Mouse (Mus musculus): ENCODE results near the gene Pclo.
"Not testable (repeated sequence)": the region's sequence is repeated elsewhere in the genome, so short reads cannot be mapped to it uniquely, and the experiment has no call there.

Pclo gene

DNA sequence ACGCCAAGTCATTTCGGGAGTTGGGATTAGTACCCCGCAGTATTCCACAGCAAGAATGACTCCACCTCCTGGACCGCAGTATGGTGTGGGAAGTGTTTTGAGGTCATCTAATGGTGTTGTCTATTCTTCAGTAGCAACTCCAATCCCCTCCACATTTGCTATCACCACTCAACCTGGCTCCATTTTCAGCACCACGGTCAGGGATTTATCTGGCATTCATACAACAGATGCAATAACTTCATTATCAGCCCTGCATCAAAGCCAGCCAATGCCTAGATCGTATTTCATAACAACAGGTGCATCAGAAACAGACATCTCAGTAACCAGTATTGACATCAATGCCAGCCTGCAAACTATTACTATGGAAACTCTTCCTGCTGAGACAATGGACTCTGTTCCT, 165.7 kb downstream of the Pclo start:
- no peak for DNase-seq (ENCODE audit: low spot score in 2 of 2)

DNA sequence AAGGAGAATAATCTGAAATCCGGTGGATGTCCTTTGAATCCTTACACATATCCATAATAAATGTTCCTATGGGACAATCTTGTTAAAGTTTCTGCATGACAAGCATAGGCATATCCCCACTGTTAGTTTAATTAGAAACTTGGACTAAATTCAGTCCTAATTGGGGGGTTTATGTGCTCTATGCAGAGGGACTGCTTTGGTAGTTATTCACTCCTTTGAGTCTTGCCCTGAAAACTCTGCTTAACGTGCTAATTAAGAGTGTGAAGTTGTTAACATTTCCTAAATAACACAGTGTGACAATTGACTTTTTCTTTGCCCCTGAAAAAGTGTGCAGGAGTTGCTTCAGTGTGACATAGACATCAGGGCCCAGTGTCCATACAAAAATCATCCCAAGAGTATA, 177.3 kb downstream of the Pclo start:
- no peak for DNase-seq (ENCODE audit: low spot score in 2 of 2)

DNA sequence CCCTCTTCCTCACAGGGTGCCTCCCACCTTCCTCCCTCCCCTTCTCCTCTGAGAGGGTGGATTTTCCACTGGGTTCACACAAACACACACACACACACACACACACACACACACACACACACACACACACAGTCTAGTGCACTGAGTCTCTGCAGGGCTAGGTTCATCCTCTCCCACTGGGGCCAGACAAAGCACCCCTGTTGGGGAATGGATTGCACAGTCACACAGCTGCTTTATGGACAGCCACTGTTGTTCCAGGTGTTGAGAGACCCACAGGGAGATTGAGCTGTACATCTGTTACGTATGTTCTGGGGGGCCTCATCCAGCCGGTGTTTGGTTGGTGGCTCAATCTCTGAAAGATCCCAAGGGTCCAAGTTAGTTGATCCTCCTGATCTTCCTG, 182.0 kb downstream of the Pclo start:
- no peak for DNase-seq (ENCODE audit: low spot score in 2 of 2)

DNA sequence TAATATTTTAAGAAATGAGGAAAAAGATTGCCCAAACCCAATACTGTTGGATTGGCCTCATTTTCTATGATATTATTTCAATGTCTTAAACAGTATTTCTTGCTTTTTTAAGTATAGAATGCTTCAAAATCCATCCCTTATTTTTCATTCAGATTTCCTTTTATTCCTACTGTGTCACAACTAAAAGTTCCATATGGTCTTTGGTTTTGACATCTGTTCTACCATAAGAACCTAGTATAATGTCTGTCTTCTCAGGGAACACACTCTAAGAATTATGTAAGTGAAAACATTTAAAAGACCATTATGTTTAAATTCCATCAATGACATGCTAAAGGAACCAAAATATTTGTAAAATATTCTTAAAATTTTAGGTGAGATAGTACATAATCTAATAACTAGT, 186.2 kb downstream of the Pclo start:
- DNase-seq (ENCODE audit: low spot score in 2 of 2), result no peak

DNA sequence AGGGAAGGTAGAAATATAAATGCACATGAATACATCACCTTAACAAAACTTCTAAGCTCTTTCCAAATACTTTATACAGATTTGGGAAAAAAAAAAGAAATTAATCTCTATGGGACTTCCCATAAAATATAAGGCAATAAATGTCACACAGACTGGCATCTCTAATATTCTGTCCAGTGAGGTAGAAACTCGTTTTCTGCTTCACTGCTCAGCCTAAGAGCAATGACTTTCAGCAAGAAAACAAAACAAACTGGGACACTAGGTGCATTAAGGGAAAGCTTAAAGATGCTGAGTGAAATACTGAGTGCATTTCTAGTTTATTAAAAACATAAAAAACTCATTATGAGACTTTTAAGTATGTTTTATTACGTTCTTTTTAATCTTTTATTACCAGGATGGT, 190.7 kb downstream of the Pclo start:
- no peak for DNase-seq (ENCODE audit: low spot score in 2 of 2)

DNA sequence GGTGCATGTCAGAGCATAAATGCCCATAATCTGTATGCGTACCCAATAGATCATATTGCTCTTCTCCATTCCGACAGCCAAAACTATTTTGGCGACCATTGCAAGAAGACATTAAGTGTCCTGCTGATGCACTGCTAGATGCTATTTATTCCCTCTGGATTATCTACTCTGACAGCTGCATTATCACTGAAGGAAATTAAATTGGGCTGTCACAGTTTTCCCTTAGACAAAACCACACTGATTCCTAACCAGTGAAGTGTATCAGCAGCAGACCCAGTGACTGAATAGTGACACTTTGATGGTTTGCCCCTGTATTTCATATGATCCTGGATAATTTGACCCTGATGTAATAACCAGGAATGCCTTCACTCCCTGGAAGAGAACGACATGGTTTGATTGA, 192.6 kb downstream of the Pclo start:
- no peak for DNase-seq (ENCODE audit: low spot score in 2 of 2)

DNA sequence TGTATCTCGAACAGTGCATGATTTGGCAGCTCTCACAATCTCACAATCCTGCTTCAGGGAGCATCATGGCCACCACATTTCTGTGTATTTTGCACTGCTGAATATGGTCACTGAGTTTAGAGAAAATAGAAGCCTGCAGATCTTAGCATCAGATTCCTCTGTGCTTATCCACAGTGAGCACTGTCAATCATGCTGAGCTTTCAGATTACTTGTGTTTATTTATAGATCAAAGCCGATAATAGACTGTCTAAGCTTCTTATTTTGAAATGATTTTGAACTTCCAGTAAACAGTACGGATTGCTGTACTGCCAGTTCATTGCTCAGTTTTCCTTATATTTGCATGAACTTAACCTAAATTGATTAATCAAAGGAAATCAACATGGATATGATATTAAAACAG, 208.9 kb downstream of the Pclo start:
- DNase-seq (ENCODE audit: low spot score in 2 of 2), result no peak

DNA sequence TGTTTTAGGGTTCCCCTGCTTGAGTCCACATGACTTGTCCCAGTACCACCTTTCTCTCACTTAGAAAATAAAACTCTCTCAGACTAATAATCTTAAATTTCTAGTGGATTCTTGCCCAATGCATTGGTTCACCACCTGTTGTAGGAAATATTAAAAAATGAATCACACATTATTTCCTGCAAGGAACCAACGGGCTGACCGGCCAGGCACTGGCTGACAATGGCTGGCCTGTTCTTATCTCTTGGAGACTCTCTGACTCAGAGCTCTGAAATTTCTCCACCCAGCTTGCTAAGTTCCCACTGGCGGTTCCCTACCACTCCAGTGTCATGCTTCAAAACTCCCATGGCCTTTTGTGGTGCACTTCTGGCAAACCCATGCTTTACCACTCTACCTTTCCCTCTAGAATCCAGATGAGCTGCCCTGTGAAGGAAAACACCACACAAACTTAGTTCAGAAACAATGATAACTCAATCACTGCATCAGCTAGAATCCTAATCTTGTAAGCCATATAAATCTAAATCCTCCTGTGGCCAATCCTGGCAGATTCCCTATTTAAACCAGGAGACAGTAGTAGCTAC, 214.0 kb downstream of the Pclo start:
- no peak for DNase-seq (ENCODE audit: low spot score in 2 of 2)

DNA sequence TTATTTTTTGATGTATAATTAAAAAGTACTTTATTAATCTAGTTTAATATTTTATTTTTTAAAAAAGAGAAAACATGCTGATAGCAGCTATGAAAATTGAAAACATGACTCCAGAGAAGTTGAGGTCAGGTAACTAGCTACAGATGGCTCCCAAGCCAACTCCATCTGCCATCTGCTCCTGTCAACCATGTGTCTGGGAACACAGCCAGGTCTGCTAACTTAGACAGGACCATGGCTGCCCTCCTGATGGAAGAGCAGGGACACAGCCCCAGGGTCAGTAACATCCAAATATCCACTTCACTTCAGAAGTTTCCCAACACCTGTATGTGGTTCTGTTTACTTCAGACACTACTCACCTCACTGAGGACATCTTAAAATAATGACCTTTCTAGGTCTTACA, 236.2 kb downstream of the Pclo start:
- no peak for DNase-seq (ENCODE audit: low spot score in 2 of 2)

DNA sequence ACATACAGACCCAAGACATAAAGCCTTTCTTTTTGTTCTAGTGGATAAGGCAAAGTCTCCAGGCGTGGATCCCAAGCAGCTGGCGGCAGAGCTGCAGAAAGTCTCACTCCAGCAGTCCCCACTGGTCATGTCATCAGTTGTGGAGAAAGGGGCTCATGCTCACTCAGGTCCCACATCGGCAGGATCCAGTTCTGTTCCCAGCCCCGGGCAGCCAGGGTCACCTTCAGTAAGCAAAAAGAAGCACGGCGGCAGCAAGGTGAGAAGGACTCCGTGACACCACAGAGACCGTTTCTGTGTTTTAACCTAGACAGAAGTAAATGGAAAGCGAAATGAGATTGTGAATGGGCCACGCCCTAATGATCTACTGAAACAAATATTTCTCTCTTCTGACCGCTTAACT, 252.0 kb downstream of the Pclo start:
- DNase-seq (ENCODE audit: low spot score in 2 of 2), result no peak

DNA sequence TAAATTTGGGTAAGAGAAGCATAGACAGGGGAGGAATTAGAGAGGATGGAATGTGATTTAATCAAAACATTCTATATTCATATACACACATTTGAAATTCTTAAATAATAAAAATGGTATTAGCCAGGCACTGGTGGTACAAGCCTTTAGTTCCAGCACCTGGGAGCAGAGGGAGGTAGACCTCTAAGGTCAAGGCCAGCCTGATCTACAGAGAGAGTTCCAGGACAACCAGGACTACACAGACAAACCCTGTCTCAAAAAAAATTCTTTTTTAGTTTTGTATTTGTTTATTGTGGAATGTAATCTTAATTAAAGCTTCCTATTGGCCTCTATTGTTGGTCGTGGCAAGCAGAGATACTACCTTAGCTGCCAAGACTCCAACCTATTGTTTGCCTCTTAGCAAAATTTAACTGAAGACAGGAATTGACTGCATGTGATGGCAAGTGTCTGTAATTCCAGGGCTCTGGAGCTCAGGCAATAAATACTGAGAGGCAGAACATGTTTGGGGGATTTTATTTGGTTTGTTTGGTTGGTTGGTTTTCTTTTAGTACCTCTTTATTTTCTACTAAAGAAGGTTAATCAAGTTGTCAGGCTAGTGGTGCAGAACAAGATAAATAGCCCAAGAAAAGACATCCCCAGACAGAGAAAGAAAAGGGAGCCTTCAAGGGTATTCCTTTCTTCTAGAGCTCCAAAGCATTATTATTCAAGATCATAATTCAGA, 267.8 kb downstream of the Pclo start:
- no peak for DNase-seq (ENCODE audit: low spot score in 2 of 2)

DNA sequence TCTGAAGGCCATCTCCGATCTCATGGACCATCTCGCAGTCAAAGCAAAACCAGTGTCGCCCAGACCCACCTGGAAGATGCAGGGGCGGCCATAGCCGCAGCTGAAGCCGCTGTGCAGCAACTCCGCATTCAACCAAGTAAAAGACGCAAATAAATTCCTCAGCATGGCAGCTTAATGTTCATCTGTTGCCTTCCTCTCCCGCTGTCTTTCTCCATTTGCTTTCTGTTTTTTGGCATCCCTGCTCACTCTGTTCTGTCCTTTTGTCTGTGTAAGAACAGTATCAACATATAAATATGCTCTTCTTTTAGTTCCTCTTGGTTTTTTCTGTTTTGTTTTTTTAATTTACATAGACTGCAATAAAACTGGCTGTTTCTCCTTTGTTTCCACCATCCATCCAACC, 279.2 kb downstream of the Pclo start:
- DNase-seq (ENCODE audit: low spot score in 2 of 2), result no peak

DNA sequence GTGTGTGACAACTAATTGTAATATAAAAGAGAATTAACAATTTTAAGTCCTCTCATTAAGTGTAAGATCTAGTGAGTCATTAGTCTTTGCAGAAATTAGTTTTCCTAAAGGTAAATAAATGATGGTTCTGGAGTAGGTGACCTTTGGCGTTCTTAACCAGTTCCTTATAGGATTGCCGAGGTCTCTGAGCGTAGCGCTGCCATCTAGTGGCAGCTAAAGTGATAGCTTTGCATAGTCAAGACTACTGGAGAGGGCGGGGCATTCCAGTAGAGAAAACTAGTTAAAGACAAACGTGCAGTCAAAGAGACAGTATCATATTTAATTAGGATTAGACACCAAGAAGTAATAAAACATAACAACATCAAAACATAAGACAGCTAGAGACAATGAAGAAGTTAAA, 292.4 kb downstream of the Pclo start:
- no peak for DNase-seq (ENCODE audit: low spot score in 2 of 2)

DNA sequence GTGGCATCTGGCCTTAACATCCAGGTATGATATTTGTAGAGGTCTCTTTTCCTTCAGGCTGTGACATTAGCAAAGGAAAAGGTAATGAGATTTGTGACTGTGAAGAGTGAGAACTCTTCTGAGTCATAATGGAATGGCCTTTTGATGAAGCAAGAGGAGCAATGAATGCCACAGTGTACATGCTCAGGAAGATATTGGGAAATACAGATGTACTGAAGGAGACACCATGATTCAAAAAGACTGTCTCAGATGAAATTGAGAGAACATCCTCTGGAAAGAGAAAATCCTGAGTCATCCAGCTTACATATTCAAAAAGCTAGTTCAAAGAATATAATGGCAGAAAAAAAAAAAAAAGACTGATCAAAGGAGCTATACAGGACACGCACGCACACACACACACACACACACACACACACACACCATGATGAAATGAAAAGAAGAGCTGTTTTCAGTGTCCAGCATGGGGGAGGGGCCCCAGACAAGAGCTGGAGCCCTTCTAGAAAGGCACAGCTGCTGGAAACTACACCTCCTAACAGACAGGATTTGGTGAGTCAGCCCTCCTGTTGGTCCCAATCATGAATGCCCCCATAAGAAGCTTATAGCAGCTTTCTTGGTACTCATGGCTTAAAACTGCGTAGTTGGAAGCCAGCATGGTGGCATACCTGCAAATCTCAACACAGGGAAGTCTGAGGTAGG, 318.6 kb downstream of the Pclo start:
- no peak for DNase-seq (ENCODE audit: low spot score in 2 of 2)

DNA sequence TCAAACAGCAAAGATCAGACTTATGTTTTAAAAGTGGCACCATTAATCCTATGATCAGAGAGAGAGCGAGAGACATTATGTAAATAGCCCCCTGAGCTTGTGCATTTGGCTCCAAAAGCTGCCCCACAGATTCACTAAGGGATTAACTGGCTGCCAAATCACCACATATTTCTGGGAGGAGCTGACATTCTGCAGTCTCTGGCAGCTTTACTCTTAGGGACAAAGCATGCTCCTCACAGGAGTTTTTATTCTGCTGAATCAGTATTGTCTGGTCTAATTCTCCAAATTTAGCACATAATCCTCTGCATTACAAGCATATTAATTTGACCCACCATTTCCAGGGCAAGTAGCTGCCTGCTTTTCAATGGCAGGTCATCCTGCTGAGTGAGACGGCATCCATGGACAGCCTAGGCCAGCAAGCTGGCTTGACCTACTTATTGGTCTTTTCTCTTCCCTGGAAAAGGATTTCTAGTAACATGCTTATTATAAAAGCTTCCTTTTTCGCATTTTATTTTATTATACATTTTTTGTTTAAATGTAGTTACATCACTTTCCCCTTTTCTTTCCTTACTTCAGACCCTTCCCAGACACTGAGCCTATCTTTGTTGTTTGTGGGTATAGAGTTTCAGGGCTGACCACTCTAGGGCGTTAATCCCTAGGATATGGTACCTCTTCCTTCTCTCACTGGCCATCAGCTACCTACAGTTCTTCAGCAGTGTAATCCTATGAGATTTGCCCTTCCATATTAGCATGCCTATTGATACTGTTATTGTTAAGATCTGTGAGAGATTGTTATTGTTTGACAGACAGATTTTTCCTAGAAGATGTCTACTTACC, 319.7 kb downstream of the Pclo start:
- no peak for DNase-seq (ENCODE audit: low spot score in 2 of 2)

DNA sequence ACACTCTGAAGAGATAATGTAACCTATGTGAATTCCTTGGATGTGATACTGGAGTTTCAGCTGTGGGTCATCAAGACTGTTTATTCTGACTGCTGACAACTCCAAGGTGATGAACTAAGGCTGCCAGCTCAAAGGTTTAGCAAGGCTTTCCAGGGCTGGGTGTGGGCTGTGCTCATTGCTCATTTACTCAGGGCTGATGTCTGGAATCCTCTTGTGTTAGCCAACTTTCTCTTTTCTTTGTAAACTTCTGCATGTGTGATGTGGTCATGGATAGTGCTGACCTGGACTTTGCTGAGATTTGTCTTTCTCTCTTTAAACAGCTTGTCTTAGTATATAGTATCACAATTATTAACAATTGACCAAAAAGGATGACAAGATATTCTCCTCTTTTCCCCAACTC, 338.9 kb downstream of the Pclo start:
- no peak for DNase-seq (ENCODE audit: low spot score in 2 of 2)

DNA sequence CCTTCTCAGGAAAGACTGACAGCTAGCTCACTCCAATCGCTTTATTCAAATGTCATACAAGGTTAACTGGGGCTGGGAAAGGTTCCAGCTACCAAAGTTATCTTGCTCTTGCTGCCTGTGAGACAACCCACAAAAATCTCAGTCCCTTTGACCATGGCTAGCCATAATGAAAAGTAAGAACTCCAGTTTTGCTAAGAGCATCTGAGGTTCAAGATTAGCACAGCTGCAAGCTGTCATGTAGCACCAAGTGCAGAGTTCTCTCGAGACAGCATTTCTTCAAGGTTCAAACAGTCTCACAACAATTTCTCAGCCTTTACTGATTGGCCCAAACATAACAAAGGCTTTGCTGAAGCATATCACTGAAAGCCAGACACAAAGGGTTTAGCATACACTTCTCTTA, 370.6 kb downstream of the Pclo start:
- not testable (repeated sequence) for DNase-seq (ENCODE audit: low spot score in 2 of 2)

DNA sequence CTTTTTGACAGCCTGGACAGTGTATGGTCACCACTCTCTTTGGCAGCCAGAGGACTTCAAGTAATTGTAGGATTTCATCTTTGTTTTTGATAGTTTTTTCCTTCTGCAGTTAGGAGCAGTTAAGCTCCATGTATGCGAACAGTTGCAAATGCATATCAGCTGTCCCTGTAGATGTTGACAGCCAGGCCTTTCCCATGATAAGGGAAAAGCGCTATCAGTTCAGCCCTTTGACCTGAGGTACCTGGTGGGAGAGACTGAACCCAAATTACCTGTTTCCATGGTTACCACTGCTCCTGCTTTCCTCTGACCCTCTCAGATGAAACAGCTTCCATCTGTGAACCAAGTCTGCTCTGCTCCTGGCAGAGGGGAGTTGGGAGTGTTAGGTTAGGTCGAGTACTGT, 377.5 kb downstream of the Pclo start:
- no peak for DNase-seq (ENCODE audit: low spot score in 2 of 2)

DNA sequence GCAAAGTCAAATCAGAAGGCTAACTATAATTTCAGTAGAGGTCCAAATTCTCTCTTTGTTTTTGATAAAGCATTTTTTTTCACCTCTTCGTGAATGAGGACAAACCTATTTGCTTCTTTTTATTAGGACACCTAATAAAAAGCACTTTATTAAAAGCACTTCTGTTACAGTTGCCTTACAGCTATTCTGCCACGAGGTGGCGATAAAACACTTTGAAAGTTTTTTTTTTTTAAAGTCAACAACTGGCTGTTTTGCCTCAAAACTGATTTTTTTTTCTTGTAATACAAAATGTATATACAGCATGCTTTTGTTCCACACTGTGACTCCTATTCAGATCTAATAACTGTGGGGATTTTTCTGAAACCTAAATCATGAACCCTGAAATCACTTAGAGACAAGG, 388.8 kb downstream of the Pclo start:
- not testable (repeated sequence) for DNase-seq (ENCODE audit: low spot score in 2 of 2)

Data from spleen, postnatal 4 days (tissue).